ENCODE assay signal across 8 mouse cellular contexts in genomic region chr8:123476911-123477736, GRCm38 (mm10). TPM values are rescaled to one million over a fixed set of nuclear protein-coding genes. Genes with fewer than 3 reads are reported as not detected.
DNase-seq lines count a peak whose midpoint lies in the region; ATAC-seq and TF ChIP-seq lines count a peak whose summit lies in the region.

No protein-coding gene starts in this region.

- 12% methylated on average over 34 of the region's 34 CpGs for WGBS in heart, embryonic 10.5 days
- 10% methylated on average over 34 of the region's 34 CpGs for WGBS in embryonic facial prominence, embryonic 11.5 days
- WGBS in hindbrain, embryonic 15.5 days: 6% methylated on average over 34 of the region's 34 CpGs
- WGBS in lung, embryonic 16.5 days: 8% methylated on average over 34 of the region's 34 CpGs
- 6% methylated on average over 34 of the region's 34 CpGs for WGBS in small intestine, adult 2 months

- H3K9me3 ChIP-seq in heart, embryonic 10.5 days: no peaks in the 10 kb centered on the region
- no peaks in the 10 kb centered on the region for H3K9me3 ChIP-seq in embryonic facial prominence, embryonic 11.5 days (replicated peaks; ENCODE audit: control insufficient read depth, low read length)
- H3K9me3 ChIP-seq in hindbrain, embryonic 15.5 days: no peaks in the 10 kb centered on the region
- H3K9me3 ChIP-seq in lung, embryonic 16.5 days (ENCODE audit: control insufficient read depth, low read length): no peaks in the 10 kb centered on the region

- peak overlapping the region; percentile 99 for H3K27ac ChIP-seq in heart, embryonic 10.5 days
- no peak overlapping the region for H3K27ac ChIP-seq in embryonic facial prominence, embryonic 11.5 days (replicated peaks; ENCODE audit: low read depth, low read length)
- peak overlapping the region; percentile 99 for H3K27ac ChIP-seq in hindbrain, embryonic 15.5 days (replicated peaks)
- no peak overlapping the region for H3K27ac ChIP-seq in lung, embryonic 16.5 days (ENCODE audit: low read length)
- H3K27ac ChIP-seq in small intestine, adult 2 months (ENCODE audit: insufficient read depth, low read depth, low read length): peak overlapping the region; percentile 11; the same call in 1 of the 2 replicates

- ATAC-seq in CD4-positive, CD25-positive, alpha-beta regulatory T cell, adult 4 months: peak; percentile 20
- ATAC-seq in embryonic facial prominence, embryonic 11.5 days (replicated peaks; ENCODE audit: insufficient number of reproducible peaks, low FRiP score, low TSS enrichment, low read depth): peak; percentile 30; the same call in 1 of the 2 replicates
- peak; percentile 75 for ATAC-seq in hindbrain, embryonic 15.5 days (ENCODE audit: low FRiP score, low read depth)
- ATAC-seq in lung, embryonic 16.5 days (ENCODE audit: low read depth): peak; percentile 34

- peak overlapping the region; percentile 92 for H3K9ac ChIP-seq in embryonic facial prominence, embryonic 11.5 days (replicated peaks; ENCODE audit: low read length)
- H3K9ac ChIP-seq in hindbrain, embryonic 15.5 days: peak overlapping the region; percentile 87
- H3K9ac ChIP-seq in lung, embryonic 16.5 days (ENCODE audit: low read length): peak overlapping the region; percentile 87

- H3K27me3 ChIP-seq in heart, embryonic 10.5 days (ENCODE audit: insufficient read depth, poor library complexity, severe bottlenecking): no peaks in the 10 kb centered on the region
- no peaks in the 10 kb centered on the region for H3K27me3 ChIP-seq in embryonic facial prominence, embryonic 11.5 days (ENCODE audit: control insufficient read depth, insufficient read depth, low read length)
- H3K27me3 ChIP-seq in hindbrain, embryonic 15.5 days: no peaks in the 10 kb centered on the region
- no peaks in the 10 kb centered on the region for H3K27me3 ChIP-seq in lung, embryonic 16.5 days (ENCODE audit: control insufficient read depth, insufficient read depth, low read depth, low read length)
- no peaks in the 10 kb centered on the region for H3K27me3 ChIP-seq in small intestine, adult 2 months (ENCODE audit: control insufficient read depth, insufficient read depth, low read length)

- H3K4me2 ChIP-seq in embryonic facial prominence, embryonic 11.5 days (ENCODE audit: low read depth, low read length): peak overlapping the region; percentile 55
- peak overlapping the region; percentile 85 for H3K4me2 ChIP-seq in hindbrain, embryonic 15.5 days
- H3K4me2 ChIP-seq in lung, embryonic 16.5 days (ENCODE audit: low read depth, low read length): peak overlapping the region; percentile 89

- H3K4me3 ChIP-seq in heart, embryonic 10.5 days: peak overlapping the region; percentile 97
- H3K4me3 ChIP-seq in embryonic facial prominence, embryonic 11.5 days (ENCODE audit: low read depth, low read length): peak overlapping the region; percentile 84
- H3K4me3 ChIP-seq in hindbrain, embryonic 15.5 days: peak overlapping the region; percentile 90
- peak overlapping the region; percentile 90 for H3K4me3 ChIP-seq in lung, embryonic 16.5 days (ENCODE audit: low read length)
- H3K4me3 ChIP-seq in small intestine, adult 2 months (ENCODE audit: low read depth, low read length): peak overlapping the region; percentile 79

- DNase-seq in heart, embryonic 10.5 days (ENCODE audit: low spot score): no peak
- no peak for DNase-seq in heart, postnatal 25 days (ENCODE audit: low spot score)
- DNase-seq in embryonic facial prominence, embryonic 11.5 days (ENCODE audit: low spot score): peak; percentile 35
- no peak for DNase-seq in gastrocnemius, postnatal 36 days

- peaks cover 26% of the 10 kb centered on the region for H3K4me1 ChIP-seq in heart, embryonic 10.5 days
- H3K4me1 ChIP-seq in embryonic facial prominence, embryonic 11.5 days (ENCODE audit: control insufficient read depth, insufficient read depth, low read length): no peaks in the 10 kb centered on the region; the same call in 1 of the 2 replicates
- H3K4me1 ChIP-seq in hindbrain, embryonic 15.5 days (replicated peaks): peaks cover 25% of the 10 kb centered on the region
- H3K4me1 ChIP-seq in lung, embryonic 16.5 days (replicated peaks; ENCODE audit: control insufficient read depth, insufficient read depth, low read length): peaks cover 12% of the 10 kb centered on the region
- H3K4me1 ChIP-seq in small intestine, adult 2 months (ENCODE audit: control insufficient read depth, insufficient read depth, insufficient read length, low read length): peaks cover 7% of the 10 kb centered on the region; the same call in 1 of the 2 replicates

- TF ChIP-seq CTCF in small intestine, adult 2 months (IDR thresholded peaks at IDR 0.05; ENCODE audit: extremely low read depth, insufficient read length, insufficient replicate concordance, low read depth, low read length): no peak

- intact Hi-C loops in heart, postnatal 25 days (cut with DNase I): loop anchor here (1.0 kb wide), 1 partner anchor 35 kb away; no protein-coding TSS in a partner anchor
- intact Hi-C loops in gastrocnemius, postnatal 36 days (cut with DNase I): no loop called here

- TF ChIP-seq POLR2A in small intestine, adult 2 months (IDR thresholded peaks at IDR 0.05; ENCODE audit: low read depth, low read length): no peak

- H3K36me3 ChIP-seq in heart, embryonic 10.5 days: peaks cover 23% of the 10 kb centered on the region
- H3K36me3 ChIP-seq in embryonic facial prominence, embryonic 11.5 days (replicated peaks; ENCODE audit: control insufficient read depth, insufficient read depth, low read depth, low read length): no peaks in the 10 kb centered on the region; the same call in none of the 2 replicates
- H3K36me3 ChIP-seq in hindbrain, embryonic 15.5 days: peaks cover 20% of the 10 kb centered on the region
- H3K36me3 ChIP-seq in lung, embryonic 16.5 days (ENCODE audit: control insufficient read depth, insufficient read depth, low read length): peaks cover 7% of the 10 kb centered on the region
- H3K36me3 ChIP-seq in small intestine, adult 2 months (ENCODE audit: control insufficient read depth, insufficient read depth, low read length): peaks cover 5% of the 10 kb centered on the region; the same call in 1 of the 2 replicates

RNA-seq across cellular contexts. Expression of gene Afg3l1, which starts 0.6 kb away (rescaled TPM):
- polyA plus RNA-seq in heart, embryonic 10.5 days (2016; fragmentation: Nextera tagmentation; extraction: Ambion mirVana): 56.3 and 63.8 TPM in 2 replicates
- 10 to 100 TPM; 58.0 to 58.2 TPM for total RNA-seq in heart, postnatal 25 days (2021)
- polyA plus RNA-seq in CD4-positive, CD25-positive, alpha-beta regulatory T cell, adult 4 months (2017; shearing (Covaris generic)): 10 to 100 TPM; 33.8 to 37.5 TPM
- polyA plus RNA-seq in embryonic facial prominence, embryonic 11.5 days (2014; fragmentation: Nextera tagmentation; extraction: Ambion mirVana): 32.2 and 33.2 TPM in 2 replicates
- polyA plus RNA-seq in hindbrain, embryonic 15.5 days (2015; fragmentation: Nextera tagmentation; extraction: Ambion mirVana): 49.9 and 52.9 TPM in 2 replicates
- 48.3 and 53.6 TPM in 2 replicates for polyA plus RNA-seq in lung, embryonic 16.5 days (2015; fragmentation: Nextera tagmentation; extraction: Ambion mirVana)
- 10.5 and 16.6 TPM in 2 replicates for polyA plus RNA-seq in small intestine, adult 2 months (2012; rRNA removed)
- total RNA-seq in gastrocnemius, postnatal 36 days (2021): 10 to 100 TPM; 34.6 to 38.2 TPM

RNA-seq across cellular contexts. Expression of gene Dbndd1, which starts 38.1 kb away (rescaled TPM):
- 2.1 and 4.6 TPM in 2 replicates for polyA plus RNA-seq in heart, embryonic 10.5 days (2016; fragmentation: Nextera tagmentation; extraction: Ambion mirVana)
- total RNA-seq in heart, postnatal 25 days (2021): not detected
- polyA plus RNA-seq in CD4-positive, CD25-positive, alpha-beta regulatory T cell, adult 4 months (2017; shearing (Covaris generic)): under 1 TPM; 0.55 to 0.58 TPM
- polyA plus RNA-seq in embryonic facial prominence, embryonic 11.5 days (2014; fragmentation: Nextera tagmentation; extraction: Ambion mirVana): 12.1 and 13.5 TPM in 2 replicates
- 80.1 and 90.3 TPM in 2 replicates for polyA plus RNA-seq in hindbrain, embryonic 15.5 days (2015; fragmentation: Nextera tagmentation; extraction: Ambion mirVana)
- 1.5 and 1.9 TPM in 2 replicates for polyA plus RNA-seq in lung, embryonic 16.5 days (2015; fragmentation: Nextera tagmentation; extraction: Ambion mirVana)
- polyA plus RNA-seq in small intestine, adult 2 months (2012; rRNA removed): 0.16 TPM in 1 of 2 replicates, not detected in the other
- not detected for total RNA-seq in gastrocnemius, postnatal 36 days (2021)

RNA-seq across cellular contexts. Expression of gene Gas8, which starts 41.5 kb away (rescaled TPM):
- 17.9 and 27.4 TPM in 2 replicates for polyA plus RNA-seq in heart, embryonic 10.5 days (2016; fragmentation: Nextera tagmentation; extraction: Ambion mirVana)
- total RNA-seq in heart, postnatal 25 days (2021): 1 to 10 TPM; 4.6 TPM
- polyA plus RNA-seq in CD4-positive, CD25-positive, alpha-beta regulatory T cell, adult 4 months (2017; shearing (Covaris generic)): 1 to 10 TPM; 6.5 to 7.4 TPM
- polyA plus RNA-seq in embryonic facial prominence, embryonic 11.5 days (2014; fragmentation: Nextera tagmentation; extraction: Ambion mirVana): 41.3 and 42.0 TPM in 2 replicates
- 39.0 and 43.3 TPM in 2 replicates for polyA plus RNA-seq in hindbrain, embryonic 15.5 days (2015; fragmentation: Nextera tagmentation; extraction: Ambion mirVana)
- polyA plus RNA-seq in lung, embryonic 16.5 days (2015; fragmentation: Nextera tagmentation; extraction: Ambion mirVana): 28.3 and 28.9 TPM in 2 replicates
- 1.5 and 2.1 TPM in 2 replicates for polyA plus RNA-seq in small intestine, adult 2 months (2012; rRNA removed)
- 1 to 10 TPM; 3.7 to 4.6 TPM for total RNA-seq in gastrocnemius, postnatal 36 days (2021)

RNA-seq across cellular contexts. Expression of gene Def8, which starts 53.8 kb away (rescaled TPM):
- 36.4 and 38.6 TPM in 2 replicates for polyA plus RNA-seq in heart, embryonic 10.5 days (2016; fragmentation: Nextera tagmentation; extraction: Ambion mirVana)
- 10 to 100 TPM; 56.9 to 59.6 TPM for total RNA-seq in heart, postnatal 25 days (2021)
- polyA plus RNA-seq in CD4-positive, CD25-positive, alpha-beta regulatory T cell, adult 4 months (2017; shearing (Covaris generic)): 10 to 100 TPM in 1 of 2 experiments, 1 to 10 TPM in 1; 6.9 to 14.2 TPM
- polyA plus RNA-seq in embryonic facial prominence, embryonic 11.5 days (2014; fragmentation: Nextera tagmentation; extraction: Ambion mirVana): 38.8 and 39.6 TPM in 2 replicates
- polyA plus RNA-seq in hindbrain, embryonic 15.5 days (2015; fragmentation: Nextera tagmentation; extraction: Ambion mirVana): 48.6 and 51.6 TPM in 2 replicates
- polyA plus RNA-seq in lung, embryonic 16.5 days (2015; fragmentation: Nextera tagmentation; extraction: Ambion mirVana): 26.3 and 28.0 TPM in 2 replicates
- 14.9 and 18.4 TPM in 2 replicates for polyA plus RNA-seq in small intestine, adult 2 months (2012; rRNA removed)
- total RNA-seq in gastrocnemius, postnatal 36 days (2021): 10 to 100 TPM; 35.7 to 40.3 TPM

Comparison
In these comparisons a context has a peak if more than half of its experiments do, and no peak if none do; other contexts are left out.
1. H3K27ac ChIP-seq: peak in heart, embryonic 10.5 days (single experiment), hindbrain, embryonic 15.5 days (single experiment) and small intestine, adult 2 months (single experiment); none in embryonic facial prominence, embryonic 11.5 days (single experiment) and lung, embryonic 16.5 days (single experiment).
2. ATAC-seq: peak in every context shown above with its lines; median percentile 75 in hindbrain, embryonic 15.5 days; 34 in lung, embryonic 16.5 days; 30 in embryonic facial prominence, embryonic 11.5 days; 20 in CD4-positive, CD25-positive, alpha-beta regulatory T cell, adult 4 months.
3. Peak in every context shown above with its lines, with median percentiles within 50 percentile points of each other: H3K4me3 ChIP-seq, H3K4me2 ChIP-seq and H3K9ac ChIP-seq.